Mouse (Mus musculus): Measurements from ENCODE around the gene Espn.

The Espn gene

DNA sequence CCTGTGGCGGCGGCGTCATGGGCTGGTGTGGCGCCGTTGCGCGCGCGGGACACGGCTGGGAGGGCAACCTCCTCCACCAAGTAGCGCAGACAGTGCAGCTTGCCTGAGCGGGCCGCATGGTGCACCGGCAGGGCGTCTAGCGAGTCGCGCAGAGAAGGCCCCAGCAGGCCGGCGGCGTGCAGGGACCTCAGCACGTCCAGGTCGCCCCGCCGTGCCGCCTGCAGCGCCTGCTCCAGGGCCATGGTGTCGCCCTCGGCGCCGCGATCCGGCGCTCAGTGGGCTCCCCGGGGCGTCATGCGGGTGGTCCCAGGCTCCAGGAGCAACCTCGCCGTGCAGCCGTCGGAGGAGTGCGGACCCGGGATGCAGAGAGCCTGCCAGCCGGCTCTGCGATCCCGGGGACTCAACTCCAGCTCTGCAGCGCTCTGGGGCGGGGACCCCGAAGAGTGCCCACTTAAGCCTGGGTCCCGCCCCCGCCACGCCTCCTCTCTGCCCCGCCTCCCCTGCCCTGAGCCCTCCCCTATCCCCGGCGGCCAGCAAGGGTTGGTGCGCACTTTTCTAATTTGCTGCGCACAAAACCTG is at the start of gene Espn:
TSS of gene Espn (minus strand) at position 406 of the 579 bp plus-strand sequence.
- DNase-seq (ENCODE audit: low read depth, low spot score), result peak; percentile 82

DNA sequence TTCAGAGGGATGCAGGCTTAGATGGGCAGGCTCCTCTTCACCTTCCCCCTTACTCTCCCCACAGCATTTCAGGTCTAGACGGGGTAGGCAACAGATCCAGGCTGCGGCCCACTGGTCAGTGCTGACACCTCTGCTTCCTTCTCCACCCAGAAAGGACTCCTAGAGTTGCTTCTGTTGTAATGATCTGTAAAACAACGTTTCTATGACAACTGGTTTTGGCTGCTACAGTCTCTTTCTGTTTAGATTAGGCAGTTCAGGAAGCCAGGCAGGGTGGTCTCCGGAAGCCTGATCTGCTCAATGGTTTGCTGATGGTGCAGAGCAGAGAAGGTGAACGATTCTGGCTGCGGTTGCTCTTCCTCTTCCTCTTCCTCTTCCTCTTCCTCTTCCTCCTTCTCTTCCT is 49.3 kb upstream of the Espn start:
- DNase-seq (ENCODE audit: low read depth, low spot score), result no peak

DNA sequence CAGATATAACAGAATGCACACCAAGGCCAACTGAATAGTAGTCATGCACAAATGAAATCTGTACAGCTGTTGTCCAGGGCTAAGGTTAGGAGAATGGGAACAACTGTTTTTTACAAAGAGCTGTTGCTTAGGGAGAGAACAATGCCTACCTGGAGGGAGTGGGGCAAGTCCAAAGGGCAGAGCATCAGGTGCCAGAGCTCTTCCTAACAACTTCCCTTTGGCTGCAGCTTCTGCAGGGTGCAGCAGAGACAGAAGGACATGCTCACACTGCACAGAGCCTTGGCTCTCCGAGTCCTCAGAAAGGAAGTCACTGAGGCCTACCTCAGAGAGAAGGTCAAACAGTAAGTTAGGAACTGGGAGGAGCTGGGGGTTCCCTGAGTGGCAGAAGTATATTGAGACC is 47.4 kb upstream of the Espn start:
- DNase-seq (ENCODE audit: low read depth, low spot score), result no peak

DNA sequence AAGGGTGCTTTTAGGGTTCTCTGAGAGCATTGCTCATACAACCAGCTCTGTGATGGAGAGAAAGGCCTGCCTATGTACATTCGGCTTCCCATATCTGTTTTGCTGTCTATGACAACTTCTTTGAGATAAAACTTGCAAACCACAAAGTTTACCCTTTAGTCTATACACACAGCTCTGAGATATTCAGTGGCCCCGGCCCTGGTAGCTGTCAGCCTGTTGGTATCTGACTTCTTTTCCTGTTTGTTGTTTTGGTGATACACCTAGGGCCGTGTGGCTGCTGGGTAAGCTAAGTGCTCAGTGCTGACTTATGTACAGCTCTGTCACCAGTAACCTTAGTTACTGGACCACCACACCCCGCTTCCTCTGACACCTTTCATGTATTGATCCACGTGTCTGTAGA is 45.4 kb upstream of the Espn start:
- DNase-seq (ENCODE audit: low read depth, low spot score), result no peak

DNA sequence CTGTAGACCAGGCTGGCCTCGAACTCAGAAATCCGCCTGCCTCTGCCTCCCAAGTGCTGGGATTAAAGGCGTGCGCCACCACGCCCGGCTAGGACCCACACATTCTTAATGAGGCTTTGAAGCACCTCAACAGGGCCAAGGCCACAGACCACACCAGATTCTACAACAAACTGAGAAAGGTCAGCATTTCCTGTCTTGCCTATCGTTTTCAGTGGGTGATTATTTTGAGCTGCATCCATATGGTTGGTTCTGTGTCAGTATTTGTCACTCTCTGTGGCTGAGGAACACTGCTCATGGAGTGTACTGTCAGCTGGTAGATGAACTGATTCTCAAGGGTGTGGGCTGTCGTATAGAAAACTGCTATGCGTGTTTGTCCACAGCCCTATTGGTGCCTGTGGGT is 44.1 kb upstream of the Espn start:
- DNase-seq (ENCODE audit: low read depth, low spot score), result no peak

DNA sequence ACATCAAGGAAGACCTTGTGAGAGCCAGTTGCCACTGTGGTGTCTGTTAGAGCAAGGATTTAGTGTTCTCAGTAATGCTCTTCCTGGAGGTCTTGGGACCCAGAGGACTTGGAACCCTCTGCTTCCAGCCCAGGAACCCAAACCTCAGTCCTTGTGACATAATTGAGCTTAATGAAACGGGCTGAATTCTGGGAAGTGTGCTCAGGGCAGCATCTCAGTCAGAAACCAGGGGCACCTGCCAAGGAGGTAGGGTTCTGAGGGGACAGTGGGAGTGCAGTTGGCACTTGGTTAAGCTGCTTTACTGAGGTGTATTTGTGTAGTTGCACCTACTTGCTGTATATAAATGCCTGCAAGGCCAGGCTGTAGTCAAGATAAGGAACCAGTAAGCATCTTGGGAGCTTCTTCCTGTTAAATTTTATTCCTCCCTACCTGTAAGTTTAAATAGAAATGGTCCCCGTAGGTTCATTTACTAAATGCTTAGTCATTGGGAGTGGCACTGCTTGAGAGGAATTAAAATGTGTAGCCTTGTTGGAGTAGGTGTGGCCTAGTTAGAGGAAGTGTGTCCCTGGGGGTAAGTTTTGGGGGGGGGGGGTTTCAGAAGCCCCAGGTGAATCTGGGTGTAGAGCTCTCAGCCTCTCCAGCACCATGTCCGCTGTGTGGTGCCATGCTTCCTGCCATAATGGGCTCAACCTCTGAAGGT is 42.5 kb upstream of the Espn start:
- DNase-seq (ENCODE audit: low read depth, low spot score), result peak; percentile 51

DNA sequence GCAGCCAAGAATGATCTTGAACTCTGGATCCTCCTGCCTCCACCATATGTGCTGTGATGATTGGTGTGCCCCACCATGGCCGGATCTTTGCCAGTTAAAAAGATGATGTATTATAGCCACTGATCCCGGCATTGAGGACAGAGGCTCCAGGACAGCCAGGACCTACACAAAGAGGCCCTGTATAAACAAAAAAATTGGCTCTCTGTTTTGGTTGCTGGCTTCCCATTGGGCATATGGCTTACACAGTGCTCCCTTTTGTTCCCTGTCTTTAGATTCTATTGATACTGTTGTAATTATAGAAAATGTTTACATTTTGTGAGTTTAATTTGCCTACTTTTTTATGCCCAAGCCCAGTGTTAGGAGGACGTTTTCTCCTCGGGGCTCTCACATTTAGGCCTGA is 40.4 kb upstream of the Espn start:
- no peak for DNase-seq (ENCODE audit: low read depth, low spot score)

DNA sequence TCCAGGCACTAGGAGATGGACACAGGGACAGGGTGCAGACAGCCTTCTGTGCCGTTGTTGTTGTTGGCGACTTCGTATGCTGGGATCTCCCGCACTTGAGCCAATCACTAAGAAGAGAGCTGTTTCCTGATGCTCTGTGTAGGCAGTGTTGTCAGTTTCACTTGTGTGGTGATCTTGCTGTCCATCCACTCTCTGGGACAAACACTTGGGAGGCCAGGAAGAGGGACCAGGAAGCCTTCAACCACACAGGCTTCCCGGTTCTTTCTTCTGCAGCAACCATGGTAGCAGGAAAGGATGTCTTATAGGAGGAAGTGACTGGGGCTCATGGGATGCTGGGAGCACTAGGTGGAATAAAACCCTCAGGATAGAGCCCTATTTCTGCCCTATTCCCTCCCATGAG is 38.5 kb upstream of the Espn start:
- no peak for DNase-seq (ENCODE audit: low read depth, low spot score)

DNA sequence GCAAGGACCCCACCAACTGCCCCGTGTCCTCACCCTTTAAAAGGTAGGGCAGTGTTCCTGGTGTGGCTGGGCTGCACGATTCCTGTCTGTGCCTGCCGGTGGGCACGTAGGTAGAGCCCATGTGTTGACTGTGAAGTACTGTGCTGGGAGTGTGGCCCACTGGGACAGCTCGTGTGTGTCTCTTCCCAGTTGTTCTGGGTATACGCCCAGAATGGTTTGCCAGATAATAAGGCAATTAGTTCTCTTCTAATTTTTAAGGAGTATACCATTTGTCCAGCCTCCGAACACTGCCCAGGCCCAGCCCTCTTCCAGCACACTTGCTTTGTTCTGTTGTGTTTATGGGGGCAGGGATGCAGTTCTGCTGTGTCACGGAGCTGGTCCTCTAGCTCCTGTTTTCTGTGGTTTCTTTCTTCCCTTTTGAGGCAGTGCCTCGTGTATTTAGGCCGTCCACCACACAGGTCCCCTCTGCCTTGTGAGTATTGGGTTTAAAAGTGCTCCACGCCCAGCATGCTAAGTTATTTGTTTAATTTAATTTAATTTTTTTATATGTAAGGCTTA is 38.0 kb upstream of the Espn start:
- DNase-seq (ENCODE audit: low read depth, low spot score), result no peak

DNA sequence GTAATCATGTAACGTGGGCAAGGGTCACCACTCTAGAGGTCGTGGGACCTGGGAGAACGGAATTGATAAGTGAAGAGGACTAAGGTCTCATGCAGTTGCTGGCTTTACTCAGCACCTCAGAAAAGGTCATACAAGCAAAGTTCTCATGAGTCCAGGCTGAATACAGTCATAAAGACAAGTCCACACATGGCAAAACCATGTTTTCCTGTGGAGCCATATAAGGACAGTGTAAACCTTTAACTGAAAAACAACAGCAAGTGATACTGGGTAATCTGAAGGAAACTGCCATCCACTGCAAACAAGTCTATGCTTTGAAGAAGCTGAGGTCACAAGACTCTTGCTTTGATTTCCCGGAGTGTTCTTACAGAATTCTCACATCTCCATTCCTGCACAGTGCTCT is 37.5 kb upstream of the Espn start:
- DNase-seq (ENCODE audit: low read depth, low spot score), result no peak

DNA sequence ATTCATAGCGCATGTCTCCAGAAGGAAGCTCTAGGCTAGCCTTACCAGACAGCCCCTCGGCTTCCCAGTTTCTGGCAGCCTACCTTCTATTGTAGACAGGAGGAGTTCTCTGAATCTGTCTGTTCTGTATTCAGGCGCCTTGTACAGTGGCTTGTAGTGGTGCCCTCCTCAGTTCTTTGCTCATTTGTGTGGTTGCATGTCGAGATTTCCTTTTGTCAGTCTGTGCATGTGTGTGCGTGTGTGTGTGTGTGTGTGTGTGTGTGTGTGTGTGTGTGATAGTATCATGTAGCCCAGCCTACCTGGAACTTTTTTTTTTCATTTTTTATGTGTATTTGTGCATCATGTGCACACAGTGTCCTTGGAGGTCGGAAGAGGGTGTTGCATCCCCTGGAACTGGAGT is 36.9 kb upstream of the Espn start:
- no peak for DNase-seq (ENCODE audit: low read depth, low spot score)

DNA sequence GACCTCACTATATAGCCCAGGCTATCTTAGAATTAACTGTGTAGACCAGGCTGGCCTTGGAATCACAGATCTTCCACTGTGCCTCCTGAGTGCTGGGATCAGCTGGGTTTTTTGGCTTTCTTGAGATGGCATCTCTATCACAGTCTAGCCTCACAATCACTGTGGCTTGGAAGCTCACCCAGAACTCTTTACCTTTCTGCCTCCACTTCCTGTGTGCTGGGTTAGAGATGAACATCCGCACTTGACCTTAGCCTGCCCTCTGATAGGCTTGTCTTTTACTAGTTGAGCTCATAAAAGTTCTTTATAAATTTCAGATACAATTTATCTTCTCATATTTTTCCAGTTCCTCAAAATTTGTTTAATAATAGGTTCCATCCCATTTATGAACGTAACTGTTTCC is 36.5 kb upstream of the Espn start:
- DNase-seq (ENCODE audit: low read depth, low spot score), result no peak

DNA sequence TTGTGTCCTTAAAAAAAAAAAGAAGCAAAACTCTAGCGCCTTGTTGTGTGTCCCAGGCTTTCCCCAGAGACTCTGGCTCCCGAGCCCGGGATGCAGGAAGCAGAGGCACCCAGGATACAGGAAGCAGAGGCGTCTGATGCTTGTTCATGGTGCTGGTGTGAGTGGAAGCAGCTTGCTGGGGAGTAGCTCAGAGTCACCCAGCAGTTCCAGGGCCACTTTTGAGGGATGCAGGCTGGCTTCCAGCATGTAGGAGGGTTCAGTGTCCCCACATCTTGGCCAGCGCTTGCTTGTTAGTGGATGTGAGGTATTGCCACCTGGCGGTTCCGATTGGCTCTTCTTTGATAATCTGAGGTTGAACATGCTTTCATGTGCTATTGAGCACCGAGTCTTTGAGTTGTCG is 35.0 kb upstream of the Espn start:
- no peak for DNase-seq (ENCODE audit: low read depth, low spot score)

DNA sequence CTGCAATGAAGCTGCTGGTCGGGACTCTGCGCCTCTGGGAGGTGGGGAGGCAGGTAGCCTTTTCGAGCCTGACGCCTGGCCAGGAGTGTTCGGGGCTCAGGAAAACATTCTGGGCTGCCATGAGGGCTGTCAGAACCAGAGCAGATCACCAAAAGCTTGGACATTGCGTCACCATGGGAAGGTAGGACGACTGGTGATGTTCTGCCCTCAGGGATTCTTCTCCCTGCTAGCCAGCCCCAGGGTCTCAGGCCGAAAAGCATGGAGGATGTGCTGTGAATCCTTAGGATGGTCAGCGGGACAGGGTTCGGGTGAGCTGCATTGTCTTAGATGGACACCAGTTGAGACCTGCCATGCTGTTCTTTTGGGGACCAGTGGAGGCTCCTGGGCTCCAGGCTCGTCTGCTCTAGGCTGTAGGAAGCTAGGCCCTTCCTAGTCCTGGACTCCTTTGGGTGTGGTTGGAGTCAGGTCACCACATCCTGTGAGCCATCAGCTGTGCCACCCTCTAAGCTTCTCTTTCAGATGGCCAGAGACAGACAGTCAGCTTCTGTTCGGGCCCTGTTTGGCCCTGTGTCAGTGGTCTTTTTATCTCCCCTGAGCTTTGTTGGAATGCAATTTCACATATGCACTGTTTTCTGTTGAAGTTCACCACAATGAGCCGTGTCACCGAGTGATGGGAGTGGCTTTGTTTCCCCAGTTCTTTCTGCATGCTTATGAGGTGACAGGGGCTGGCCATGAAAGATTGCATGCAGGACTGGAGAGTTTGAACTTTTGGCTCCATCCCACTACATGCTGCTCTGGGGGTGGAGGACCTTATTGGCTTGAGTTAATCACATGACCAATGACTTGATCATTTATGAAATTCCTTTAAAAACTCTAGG is 34.3 kb upstream of the Espn start:
- no peak for DNase-seq (ENCODE audit: low read depth, low spot score)

DNA sequence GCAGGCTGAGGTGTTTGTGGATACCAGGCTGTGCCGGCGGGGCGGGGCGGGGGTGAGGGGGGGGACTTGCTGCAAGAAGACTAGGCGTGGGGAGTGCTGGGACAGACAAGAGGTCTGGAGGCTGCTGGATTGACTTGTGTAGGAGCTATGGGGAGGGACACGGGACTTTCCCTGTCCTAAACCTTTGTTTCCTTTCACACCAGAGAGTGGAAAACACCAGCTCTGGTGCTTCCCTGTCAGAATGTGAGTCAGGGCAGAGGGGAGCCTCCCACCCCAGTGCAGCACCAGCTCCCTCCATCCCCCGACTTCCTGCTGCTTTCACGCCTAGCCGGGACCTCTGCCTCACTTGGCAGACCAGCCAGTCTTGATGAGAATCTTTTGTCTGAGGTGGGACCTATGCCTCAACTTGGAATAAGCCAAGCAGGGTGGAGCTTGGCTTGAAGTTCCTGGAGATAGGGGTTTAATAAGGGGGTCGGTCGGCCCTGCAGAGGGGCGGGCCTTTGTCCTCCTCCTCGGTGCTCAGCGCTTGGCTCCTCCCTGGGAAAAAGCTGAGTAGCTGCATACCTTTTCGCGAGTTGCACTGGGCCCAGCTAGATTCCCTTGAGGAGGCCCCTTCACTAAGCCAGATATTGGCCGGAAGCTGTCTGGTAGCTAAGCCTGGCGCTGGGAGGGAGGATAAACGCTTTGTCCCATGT is 33.5 kb upstream of the Espn start:
- DNase-seq (ENCODE audit: low read depth, low spot score), result peak; percentile 69

DNA sequence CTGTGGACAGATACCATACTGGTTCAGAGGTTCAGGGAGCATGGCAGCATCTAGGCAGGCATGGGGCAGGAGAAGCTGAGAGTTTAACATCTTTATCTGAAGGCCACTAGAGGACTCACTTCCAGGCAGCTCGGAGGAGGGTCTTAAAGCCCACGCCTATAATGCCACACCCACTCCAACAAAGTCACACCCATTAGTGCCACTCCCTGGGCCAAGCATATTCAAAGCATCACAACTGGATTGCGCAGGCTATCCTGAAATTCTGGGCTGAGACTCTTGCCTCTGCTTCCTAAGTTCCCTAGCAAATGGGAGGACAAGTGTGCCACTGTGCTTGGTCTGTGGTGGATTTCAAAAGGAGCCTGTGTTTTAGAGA is 33.0 kb upstream of the Espn start:
- peak; percentile 96 for DNase-seq (ENCODE audit: low read depth, low spot score)

DNA sequence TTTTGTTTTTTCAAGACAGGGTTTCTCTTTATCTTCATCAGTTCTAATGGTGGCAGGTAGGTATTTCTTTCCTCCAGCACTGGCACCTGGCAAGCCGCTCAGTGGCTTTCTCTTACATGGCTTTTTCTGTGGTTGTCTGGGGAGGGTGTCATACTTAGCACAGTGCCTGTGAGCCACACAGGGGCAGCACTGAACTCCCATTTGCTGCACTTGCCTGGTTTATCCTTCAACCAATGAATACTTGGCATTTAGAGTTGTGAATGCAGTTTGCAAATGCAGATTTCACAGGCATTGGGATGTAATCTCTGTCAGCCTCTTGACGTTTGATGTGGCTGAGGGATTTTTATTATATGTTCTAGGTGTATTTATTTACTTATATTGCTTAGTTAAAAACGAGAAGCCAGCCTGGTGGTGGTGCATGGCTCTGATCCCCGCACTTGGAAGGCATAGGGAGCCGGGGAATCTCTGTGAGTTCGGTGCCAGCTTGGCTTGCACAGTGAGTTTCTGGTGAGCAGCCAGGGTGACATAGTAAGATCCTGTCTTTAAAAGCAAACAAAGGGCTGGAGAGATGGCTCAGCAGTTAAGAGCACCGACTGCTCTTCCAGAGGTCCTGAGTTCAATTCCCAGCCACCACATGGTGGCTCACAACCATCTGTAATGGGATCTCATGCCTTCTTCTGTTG is 32.3 kb upstream of the Espn start:
- DNase-seq (ENCODE audit: low read depth, low spot score), result peak; percentile 48

DNA sequence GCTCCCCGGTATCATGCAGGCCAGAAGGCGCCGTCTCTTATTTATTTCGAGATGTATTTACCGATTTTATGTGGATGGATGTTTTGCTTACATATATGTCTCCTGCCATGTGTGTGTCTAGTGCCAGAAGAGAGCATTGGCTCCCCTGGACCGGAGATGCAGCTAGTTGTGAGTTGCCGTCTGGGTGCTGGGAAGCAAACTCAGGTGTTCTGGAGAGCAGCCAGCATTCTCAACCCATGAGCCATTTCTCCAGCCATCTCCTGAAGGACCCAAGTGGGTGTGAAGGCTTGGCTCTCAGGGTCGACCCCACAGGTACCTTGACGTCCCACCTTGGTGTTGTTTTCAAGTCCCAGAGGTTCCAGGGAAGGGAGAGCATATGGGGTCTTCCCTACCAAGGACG is 30.0 kb upstream of the Espn start:
- DNase-seq (ENCODE audit: low read depth, low spot score), result no peak

DNA sequence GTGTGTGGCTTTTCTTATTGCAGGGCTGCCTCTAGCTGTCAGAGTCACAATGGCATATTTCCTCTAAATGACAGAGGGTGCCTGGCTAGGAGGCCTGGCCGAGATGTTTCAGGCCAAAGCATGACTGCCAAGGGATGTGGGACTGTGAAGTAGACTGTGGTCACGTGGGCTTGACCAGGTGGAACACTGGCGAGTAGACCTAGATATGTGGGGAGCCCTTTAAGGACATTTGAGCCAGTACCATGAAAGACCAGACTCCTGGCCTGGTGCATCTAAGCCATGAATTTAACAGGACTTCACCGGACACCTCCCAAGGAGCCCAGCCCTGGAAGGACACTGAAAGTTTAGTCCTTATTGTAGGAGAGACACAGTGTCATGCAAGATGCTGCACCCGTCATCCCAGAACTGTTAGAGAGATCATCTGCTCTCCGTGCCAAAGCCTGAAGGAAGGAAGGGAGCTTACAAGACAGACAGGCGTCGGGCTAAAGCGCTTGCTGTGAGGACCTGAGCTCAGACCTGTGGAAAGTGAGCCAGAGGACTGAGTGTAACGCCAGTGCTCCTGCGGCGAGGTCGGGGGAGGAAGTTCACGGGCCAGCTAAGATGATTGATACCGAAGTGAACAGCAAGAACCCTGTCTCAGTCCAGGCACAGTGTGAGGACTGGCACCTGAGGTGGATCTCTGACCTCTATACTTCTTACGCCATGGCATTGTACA is 27.9 kb upstream of the Espn start:
- DNase-seq (ENCODE audit: low read depth, low spot score), result no peak

DNA sequence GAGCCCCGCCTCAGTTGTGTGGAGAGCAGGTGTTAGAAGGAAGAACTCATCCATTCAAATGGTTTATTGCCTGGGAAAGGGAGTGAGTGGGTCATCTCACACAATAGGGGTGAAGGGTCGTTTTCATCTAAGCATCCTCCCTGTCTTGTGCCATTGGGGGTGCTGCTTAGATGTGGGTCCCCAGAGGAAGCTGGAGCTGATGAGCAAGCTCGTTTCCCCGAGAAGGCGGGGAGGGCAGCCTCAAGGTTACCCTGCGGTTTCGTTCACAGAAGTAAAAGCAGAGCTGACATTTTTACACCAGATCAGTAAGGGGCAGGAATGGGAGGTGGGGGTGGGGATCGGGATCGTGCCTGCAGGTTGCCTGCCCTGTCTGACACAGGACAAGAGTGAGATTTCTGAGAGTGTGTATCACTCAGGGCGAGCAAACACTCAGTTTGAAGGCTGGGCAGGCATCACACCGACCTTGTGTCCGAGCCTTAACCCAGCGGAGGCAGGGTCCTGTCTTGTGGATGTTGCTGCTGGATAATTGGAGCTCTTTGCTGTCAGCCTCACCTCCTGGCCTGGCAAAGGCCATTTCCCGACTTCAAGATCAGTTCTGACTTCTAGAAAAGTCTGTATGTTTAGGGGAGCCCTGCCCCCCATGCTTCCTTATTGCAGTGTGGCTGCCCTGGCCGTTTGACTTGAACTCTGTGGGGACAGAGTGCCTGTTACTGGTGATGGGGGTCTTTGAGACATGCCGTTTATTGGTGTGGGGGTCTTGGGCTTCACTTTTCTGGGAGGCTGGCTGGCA is 26.9 kb upstream of the Espn start:
- DNase-seq (ENCODE audit: low read depth, low spot score), result no peak

All from ES-CJ7 (cell line).